Mouse (Mus musculus): ENCODE measurements around the gene 5730596B20Rik. TPM values are rescaled to one million over a fixed set of nuclear protein-coding genes. Genes with fewer than 3 reads are reported as not detected.
A peak's percentile ranks its signal among the peaks of the same experiment; 100 is the strongest.

5730596B20Rik gene
- polyA plus RNA-seq, 1 experiment = 0.07 TPM

GRCm38 (mm10) chr6:52212556-52213118 is 35.3 kb downstream of the 5730596B20Rik start:
- DNase-seq (ENCODE audit: low spot score) = peak; percentile 49

- DNase-seq (ENCODE audit: low spot score) = peak; percentile 80
Measured at GRCm38 (mm10) chr6:52213119-52213986, 36.1 kb downstream of the 5730596B20Rik start, which contains the start of the genes Hoxa3 and Gm28308. Hoxa3 (minus strand) TSS chr6:52213336. Gm28308 (minus strand) TSS chr6:52213339.

GRCm38 (mm10) chr6:52214271-52214670 is 37.0 kb downstream of the 5730596B20Rik start:
- no peak for DNase-seq (ENCODE audit: low spot score)

- no peak for DNase-seq (ENCODE audit: low spot score)
Measured at GRCm38 (mm10) chr6:52215070-52215469, 37.8 kb downstream of the 5730596B20Rik start.

- peak; percentile 29 for DNase-seq (ENCODE audit: low spot score)
Measured at GRCm38 (mm10) chr6:52215771-52216535, 38.7 kb downstream of the 5730596B20Rik start.

GRCm38 (mm10) chr6:52216691-52217458 is 39.6 kb downstream of the 5730596B20Rik start:
- peak; percentile 66 for DNase-seq (ENCODE audit: low spot score)

GRCm38 (mm10) chr6:52217459-52217768 is 40.1 kb downstream of the 5730596B20Rik start:
- DNase-seq (ENCODE audit: low spot score) = peak; percentile 88

- DNase-seq (ENCODE audit: low spot score) = no peak
Measured at GRCm38 (mm10) chr6:52217895-52218642, 40.8 kb downstream of the 5730596B20Rik start.

GRCm38 (mm10) chr6:52218643-52219215 is 41.4 kb downstream of the 5730596B20Rik start:
- DNase-seq (ENCODE audit: low spot score) = no peak

GRCm38 (mm10) chr6:52219234-52219942 is 42.1 kb downstream of the 5730596B20Rik start:
- DNase-seq (ENCODE audit: low spot score) = no peak

GRCm38 (mm10) chr6:52220003-52220864 is 42.9 kb downstream of the 5730596B20Rik start:
- peak; percentile 62 for DNase-seq (ENCODE audit: low spot score)

GRCm38 (mm10) chr6:52220865-52221310 is 43.6 kb downstream of the 5730596B20Rik start:
- no peak for DNase-seq (ENCODE audit: low spot score)

- DNase-seq (ENCODE audit: low spot score) = peak; percentile 90
Measured at GRCm38 (mm10) chr6:52221337-52221992, 44.2 kb downstream of the 5730596B20Rik start, which contains the start of gene Hoxa7. Hoxa7 (minus strand) TSS chr6:52221854.

GRCm38 (mm10) chr6:52221993-52222685 is 44.8 kb downstream of the 5730596B20Rik start:
- no peak for DNase-seq (ENCODE audit: low spot score)

- no peak for DNase-seq (ENCODE audit: low spot score)
Measured at GRCm38 (mm10) chr6:52222729-52223128, 45.4 kb downstream of the 5730596B20Rik start.

GRCm38 (mm10) chr6:52223939-52224760 is 46.9 kb downstream of the 5730596B20Rik start:
- DNase-seq (ENCODE audit: low spot score) = peak; percentile 44
